Comparison of ENCODE assay signal across 9 mouse cellular contexts in the genomic region with DNA sequence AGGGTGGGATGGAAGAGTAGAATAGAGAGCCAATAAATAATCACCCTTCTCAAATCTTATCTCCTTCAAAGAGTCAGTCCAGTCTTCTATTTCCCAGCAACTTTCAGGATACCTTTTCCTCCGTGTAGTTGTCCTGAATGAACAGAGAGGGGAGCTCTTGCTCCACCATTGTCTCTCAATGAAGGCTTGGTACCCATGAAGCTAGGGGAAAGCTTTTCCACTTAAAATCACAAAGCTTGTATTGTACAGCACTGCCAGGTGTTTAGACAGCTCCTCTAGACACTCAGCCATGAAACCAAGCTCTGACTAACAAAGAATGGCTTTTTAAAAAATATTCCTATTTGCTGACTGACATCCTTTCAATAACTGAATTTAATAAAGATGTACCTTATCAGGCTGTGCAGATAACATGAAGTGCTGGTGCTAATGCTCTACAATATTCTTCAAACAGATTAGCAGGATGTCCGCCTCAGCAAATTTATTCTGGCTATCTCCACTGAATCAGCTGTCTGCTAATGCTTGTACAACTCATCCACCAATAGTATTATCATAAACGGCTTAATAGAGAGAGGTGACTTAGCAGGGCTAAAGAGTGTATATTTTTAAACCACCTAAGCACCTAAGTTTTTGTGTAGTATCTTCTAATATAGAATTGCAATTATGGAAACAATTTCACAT.
A peak's percentile ranks its signal among the peaks of the same experiment; 100 is the strongest.
DNase-seq lines count a peak whose midpoint lies in the region; ATAC-seq and TF ChIP-seq lines count a peak whose summit lies in the region.
"Had no signal": no experiment of that assay in that cellular context is flagged by ENCODE, and none has a peak within 500 bp of the region (broad histone marks: within the 10 kb centered on the region; RNA-seq: fewer than 3 reads in every experiment).

No protein-coding gene starts in this region.

- WGBS in lung, embryonic 14.5 days, result 8% methylated on average over 3 of the region's 3 CpGs
- 36% methylated on average over 3 of the region's 3 CpGs for WGBS in lung, adult 2 months

- H3K9me3 ChIP-seq in lung, embryonic 14.5 days (ENCODE audit: low read depth, low read length), result no peaks in the 10 kb centered on the region
- H3K9me3 ChIP-seq: liver, embryonic 13.5 days had no signal

- no peak overlapping the region for H3K9ac ChIP-seq in lung, embryonic 14.5 days
- H3K9ac ChIP-seq: liver, embryonic 13.5 days had no signal

- H3K4me1 ChIP-seq in lung, embryonic 14.5 days (ENCODE audit: insufficient read depth), result no peaks in the 10 kb centered on the region
- H3K4me1 ChIP-seq in lung, adult 2 months (ENCODE audit: control insufficient read depth, insufficient read depth, low read length), result no peaks in the 10 kb centered on the region
- H3K4me1 ChIP-seq: liver, embryonic 13.5 days had no signal

- H3K4me2 ChIP-seq in lung, embryonic 14.5 days, result no peak overlapping the region
- H3K4me2 ChIP-seq: liver, embryonic 13.5 days had no signal

- peak; percentile 60 for TF ChIP-seq CTCF in lung, embryonic 14.5 days (IDR thresholded peaks at IDR 0.05; ENCODE audit: low read depth)
- TF ChIP-seq CTCF in lung, adult 2 months (IDR thresholded peaks at IDR 0.05; ENCODE audit: insufficient read depth, low read length), result no peak

- H3K36me3 ChIP-seq in lung, embryonic 14.5 days (ENCODE audit: insufficient read depth), result no peaks in the 10 kb centered on the region
- H3K36me3 ChIP-seq: liver, embryonic 13.5 days had no signal

- peak; percentile 66 for DNase-seq in lung, embryonic 14.5 days
- DNase-seq in lung, postnatal 14 days, result no peak
- peak; percentile 78 for DNase-seq in embryo, embryonic 10 days (ENCODE audit: low spot score)
- peak; percentile 21 to 29 for DNase-seq in layer of hippocampus, adult 8-10 months (ENCODE audit: low spot score in 2 of 2)
- peak; percentile 78 for DNase-seq in retina, postnatal 1 day
- no peak for DNase-seq in lung, adult 2 months
- DNase-seq in ovary, adult 18-20 months (ENCODE audit: low spot score), result no peak
- no peak for DNase-seq in lung, postnatal 25 days (ENCODE audit: low spot score)
- DNase-seq: liver, embryonic 13.5 days had no signal

- no peaks in the 10 kb centered on the region for H3K27me3 ChIP-seq in lung, embryonic 14.5 days (ENCODE audit: insufficient read depth, low read length)
- H3K27me3 ChIP-seq: liver, embryonic 13.5 days had no signal

- peak; percentile 78; the same call in 1 of the 2 replicates for ATAC-seq in lung, embryonic 14.5 days (ENCODE audit: insufficient read depth)

- TF ChIP-seq POLR2A in lung, adult 2 months (IDR thresholded peaks at IDR 0.05; ENCODE audit: borderline replicate concordance, extremely low read depth, low read depth, low read length), result no peak

- no peak overlapping the region for H3K4me3 ChIP-seq in lung, embryonic 14.5 days (ENCODE audit: low read depth, low read length)
- no peak overlapping the region for H3K4me3 ChIP-seq in lung, adult 2 months (replicated peaks; ENCODE audit: extremely low read depth, low read depth, low read length)
- H3K4me3 ChIP-seq: liver, embryonic 13.5 days had no signal

- no peak overlapping the region for H3K27ac ChIP-seq in lung, embryonic 14.5 days (ENCODE audit: low read depth)
- H3K27ac ChIP-seq: liver, embryonic 13.5 days had no signal

Comparison
In these comparisons a context has a peak if more than half of its experiments do, and no peak if none do; other contexts are left out.
1. DNase-seq: peak in lung, embryonic 14.5 days (single experiment), embryo, embryonic 10 days (single experiment), layer of hippocampus, adult 8-10 months (2 of 2) and retina, postnatal 1 day (single experiment); none in lung, postnatal 14 days (single experiment), lung, adult 2 months (single experiment), ovary, adult 18-20 months (single experiment) and lung, postnatal 25 days (single experiment).